Mouse (Mus musculus): ENCODE measurements around the gene Cd38.
A peak's percentile ranks its signal among the peaks of the same experiment; 100 is the strongest.

Gene Cd38

DNA sequence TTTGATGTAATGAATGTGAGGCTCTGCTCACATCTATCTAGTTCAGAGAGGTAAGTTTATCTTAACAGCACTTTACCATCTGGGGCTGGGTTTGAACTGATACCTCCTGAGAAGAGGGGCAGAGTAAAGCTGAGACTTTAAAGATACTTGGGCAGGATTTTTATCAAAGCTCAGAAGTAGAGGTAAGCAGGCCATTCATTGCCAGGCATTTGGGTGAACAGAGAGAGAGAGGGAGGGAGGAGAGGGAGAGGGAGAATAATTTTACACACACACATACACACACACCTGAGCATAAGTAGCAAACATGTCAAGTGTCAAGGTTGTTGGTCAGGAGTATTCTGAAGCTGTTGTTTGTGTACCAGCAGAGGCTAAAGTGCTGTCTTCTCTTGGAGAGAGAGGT lies at the start of gene Cd38:
Gene Cd38 (plus strand): TSS at position 301 of the 400 bp plus-strand sequence.
- DNase-seq, result no peak

- no peak for DNase-seq
Observed at GRCm38 (mm10) chr5:43818695-43819094, 49.7 kb upstream of the Cd38 start, which contains the start of gene Bst1. Gene Bst1 (plus strand): TSS chr5:43818885.

DNA sequence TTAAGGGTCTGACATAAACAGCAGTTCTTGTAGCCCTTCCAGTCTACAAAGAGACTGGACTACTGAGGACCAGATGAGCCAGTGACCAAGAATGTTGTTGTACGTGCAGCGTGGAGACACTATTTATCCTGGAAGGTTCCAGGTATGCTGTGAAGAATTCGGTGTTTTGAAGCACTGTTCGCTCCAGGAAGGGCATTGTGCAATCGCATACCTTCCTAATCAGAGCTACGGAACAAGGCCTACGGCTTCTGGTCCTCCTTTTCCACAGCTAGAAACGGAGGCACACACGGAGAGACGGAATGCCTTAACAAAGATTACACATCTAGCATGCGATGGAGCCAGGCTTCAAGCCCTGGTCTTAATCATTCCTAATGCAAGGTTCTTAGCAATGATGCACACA lies 47.6 kb upstream of the Cd38 start:
- DNase-seq, result no peak

DNA sequence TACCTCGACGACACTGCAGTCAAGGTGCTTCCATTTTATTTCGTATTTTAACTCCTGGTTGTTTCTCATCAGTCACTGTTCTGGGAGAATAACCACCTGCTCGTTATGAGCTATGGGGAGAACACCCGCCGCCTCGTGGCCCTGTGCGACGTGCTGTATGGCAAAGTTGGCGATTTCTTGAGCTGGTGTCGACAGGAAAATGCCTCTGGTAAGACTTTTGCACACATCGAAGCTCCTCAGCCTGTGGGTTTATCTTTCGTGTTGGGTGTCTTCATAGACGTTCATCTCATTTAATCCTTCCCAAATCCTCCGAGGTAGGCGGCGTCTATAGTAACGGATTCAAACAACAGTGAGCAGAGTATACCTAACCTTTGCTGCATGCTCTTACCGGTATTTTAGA lies 46.8 kb upstream of the Cd38 start, which contains the start of gene Fbxl5:
Gene Fbxl5 (minus strand): TSS at position 101 of the 400 bp plus-strand sequence.
- no peak for DNase-seq

DNA sequence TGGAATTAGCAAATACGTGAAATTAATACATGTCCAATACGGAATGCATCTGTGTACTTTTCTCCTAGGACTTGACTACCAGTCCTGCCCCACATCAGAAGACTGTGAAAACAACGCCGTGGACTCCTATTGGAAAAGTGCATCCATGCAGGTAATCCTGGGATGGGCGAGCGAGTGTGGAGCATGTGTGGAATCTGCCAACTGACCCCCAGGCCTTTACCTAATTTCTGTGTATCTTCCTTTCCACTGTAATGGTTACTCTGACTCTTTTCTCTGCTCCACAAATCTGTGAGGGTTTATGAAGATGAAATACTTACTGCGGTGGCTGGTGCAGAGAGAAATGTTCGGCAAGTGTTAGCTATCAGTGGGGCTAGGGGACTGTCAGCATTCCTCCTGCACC lies 46.2 kb upstream of the Cd38 start:
- DNase-seq, result no peak

- no peak for DNase-seq
Observed at GRCm38 (mm10) chr5:43822824-43823223, 45.5 kb upstream of the Cd38 start.

DNA sequence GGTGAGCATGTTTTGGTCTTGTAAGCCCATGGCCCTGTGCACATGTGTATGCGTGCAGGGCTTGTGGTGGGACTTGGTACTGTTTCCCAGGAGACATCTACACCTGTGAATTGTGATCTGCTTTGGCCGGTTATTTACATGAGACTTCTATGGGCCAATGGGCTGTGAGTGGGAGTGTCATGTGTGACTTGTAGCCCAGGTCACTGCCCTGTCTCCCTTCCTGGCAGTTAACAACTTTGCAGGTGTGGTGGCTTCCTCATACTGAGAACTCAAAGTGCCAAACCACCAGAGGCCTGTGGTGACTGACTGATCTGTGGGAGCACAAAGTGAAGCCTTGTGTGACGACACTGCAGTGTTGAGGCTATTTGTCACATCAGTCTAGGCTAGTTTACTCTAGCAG lies 43.8 kb upstream of the Cd38 start:
- no peak for DNase-seq

- DNase-seq, result no peak
Observed at GRCm38 (mm10) chr5:43826883-43827282, 41.5 kb upstream of the Cd38 start.

DNA sequence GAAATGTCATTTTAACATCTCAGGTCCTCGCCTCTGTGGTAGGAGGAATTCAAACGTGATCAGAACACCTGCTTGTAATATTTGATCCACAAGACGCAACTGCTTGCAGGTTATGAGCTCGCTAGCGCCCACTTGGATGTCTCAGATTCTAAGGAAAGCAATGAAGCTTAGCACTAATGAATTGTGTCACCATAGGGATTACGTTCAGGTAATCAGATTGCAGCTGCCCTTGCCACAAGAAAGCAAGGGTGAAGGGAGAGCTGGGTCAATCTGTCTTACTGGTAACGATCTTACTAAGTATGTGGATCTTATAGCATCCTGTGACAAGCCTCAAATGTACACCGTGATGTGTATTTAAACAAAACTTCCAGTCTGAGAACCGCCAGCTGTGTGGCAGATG lies 41.0 kb upstream of the Cd38 start:
- no peak for DNase-seq

GRCm38 (mm10) chr5:43836590-43836989 lies 31.8 kb upstream of the Cd38 start:
- no peak for DNase-seq

DNA sequence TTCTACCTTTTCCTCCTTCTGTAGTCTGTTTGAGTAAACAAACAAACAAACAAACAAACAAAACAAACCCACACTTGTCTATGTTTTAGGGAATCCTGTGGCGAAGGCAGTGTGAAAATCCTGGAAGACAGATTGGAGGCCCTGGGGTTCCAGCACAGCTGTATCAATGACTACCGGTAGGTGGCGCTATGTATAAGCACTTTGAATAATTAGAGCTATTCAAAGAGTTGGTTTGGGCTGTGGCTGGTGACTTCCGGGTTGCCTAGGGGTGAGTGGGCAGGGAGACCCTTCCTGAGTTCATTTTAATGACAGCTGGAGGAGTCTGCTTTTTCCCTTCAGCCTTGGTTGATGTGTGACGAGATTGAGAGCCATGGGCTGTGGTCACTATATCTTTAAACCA lies 31.0 kb upstream of the Cd38 start:
- peak; percentile 74 for DNase-seq

- DNase-seq, result peak; percentile 71
Observed at GRCm38 (mm10) chr5:43841144-43842010, 27.0 kb upstream of the Cd38 start.

DNA sequence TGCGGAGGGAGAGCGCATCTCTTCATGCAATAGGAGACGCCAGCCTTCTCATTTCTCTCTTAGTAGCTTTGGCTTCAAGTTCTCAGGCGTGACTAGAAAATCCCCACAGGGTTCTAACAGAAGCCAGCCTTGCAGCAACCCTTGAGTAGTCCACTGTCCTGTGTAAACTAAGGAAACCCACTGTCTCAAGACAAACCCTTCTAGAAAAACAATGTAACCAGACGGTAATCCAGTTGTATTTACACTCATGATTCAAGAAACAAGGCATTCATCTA lies 26.4 kb upstream of the Cd38 start:
- DNase-seq, result no peak

DNA sequence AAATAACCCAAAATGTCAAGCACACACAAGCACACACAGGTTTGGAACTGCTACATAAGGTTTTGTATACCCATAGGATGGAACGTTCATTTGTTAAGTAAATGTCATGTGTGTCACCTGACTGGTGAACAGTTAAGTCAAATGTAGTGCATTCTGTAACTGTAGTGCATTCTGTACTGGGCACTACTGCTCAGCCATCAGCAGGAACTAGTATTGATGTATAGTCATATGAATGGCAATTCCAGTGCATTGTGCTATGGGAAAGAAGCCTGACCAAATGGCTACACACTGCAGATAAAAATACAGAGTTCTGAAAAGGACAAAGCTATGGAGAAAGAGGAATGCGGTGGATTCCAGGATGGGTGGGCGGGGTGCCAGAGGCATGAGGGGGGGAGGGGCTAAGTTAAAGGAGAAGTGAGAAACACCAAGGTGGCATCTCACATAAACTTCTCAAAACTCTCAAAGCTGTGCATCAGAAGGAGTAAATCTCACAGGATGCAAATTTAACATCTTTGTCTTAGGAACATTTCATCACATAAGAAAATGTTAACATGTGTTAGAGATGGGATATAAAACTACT lies 25.7 kb upstream of the Cd38 start:
- no peak for DNase-seq

GRCm38 (mm10) chr5:43845083-43845482 lies 23.3 kb upstream of the Cd38 start:
- no peak for DNase-seq

GRCm38 (mm10) chr5:43845646-43846045 lies 22.7 kb upstream of the Cd38 start:
- DNase-seq, result no peak

DNA sequence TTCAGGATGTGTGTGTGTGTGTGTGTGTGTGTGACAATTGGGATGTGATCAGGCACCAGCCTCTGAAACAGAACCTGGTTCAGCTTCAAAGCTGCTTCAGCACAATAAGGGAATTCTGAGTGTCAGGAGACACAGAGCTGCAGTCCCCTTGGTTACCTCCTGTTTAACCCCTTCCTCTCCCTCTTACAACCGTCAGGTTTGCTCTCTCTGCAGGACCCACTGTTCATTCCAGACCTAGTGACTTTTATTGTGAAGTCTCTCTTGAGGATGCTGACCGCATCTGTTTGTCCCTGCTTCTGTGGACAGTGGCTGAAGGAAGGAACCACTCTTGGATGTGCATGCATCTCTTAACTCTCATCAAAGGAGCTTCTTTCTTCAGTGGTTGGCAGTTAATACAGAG lies 22.1 kb upstream of the Cd38 start:
- DNase-seq, result peak; percentile 14

GRCm38 (mm10) chr5:43847555-43847954 lies 20.8 kb upstream of the Cd38 start:
- no peak for DNase-seq

DNA sequence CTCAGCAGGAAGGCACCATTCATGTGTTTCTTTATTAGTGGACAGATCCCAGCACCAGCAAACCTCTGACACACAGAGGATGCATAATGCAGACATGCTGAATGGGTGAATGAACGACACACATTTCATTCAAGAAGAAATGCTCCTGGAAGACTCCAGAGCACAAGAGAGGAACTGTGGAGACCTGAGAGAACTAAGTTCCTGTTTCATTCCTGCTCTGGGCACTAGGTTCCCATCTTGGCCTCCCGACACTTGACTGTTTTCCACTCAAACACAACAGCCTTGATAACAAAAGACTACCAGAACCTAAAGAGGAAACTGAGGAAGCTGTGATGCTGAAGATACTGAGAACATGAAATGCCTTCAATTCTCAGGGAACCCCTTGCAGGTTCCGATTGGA lies 20.1 kb upstream of the Cd38 start:
- no peak for DNase-seq

DNA sequence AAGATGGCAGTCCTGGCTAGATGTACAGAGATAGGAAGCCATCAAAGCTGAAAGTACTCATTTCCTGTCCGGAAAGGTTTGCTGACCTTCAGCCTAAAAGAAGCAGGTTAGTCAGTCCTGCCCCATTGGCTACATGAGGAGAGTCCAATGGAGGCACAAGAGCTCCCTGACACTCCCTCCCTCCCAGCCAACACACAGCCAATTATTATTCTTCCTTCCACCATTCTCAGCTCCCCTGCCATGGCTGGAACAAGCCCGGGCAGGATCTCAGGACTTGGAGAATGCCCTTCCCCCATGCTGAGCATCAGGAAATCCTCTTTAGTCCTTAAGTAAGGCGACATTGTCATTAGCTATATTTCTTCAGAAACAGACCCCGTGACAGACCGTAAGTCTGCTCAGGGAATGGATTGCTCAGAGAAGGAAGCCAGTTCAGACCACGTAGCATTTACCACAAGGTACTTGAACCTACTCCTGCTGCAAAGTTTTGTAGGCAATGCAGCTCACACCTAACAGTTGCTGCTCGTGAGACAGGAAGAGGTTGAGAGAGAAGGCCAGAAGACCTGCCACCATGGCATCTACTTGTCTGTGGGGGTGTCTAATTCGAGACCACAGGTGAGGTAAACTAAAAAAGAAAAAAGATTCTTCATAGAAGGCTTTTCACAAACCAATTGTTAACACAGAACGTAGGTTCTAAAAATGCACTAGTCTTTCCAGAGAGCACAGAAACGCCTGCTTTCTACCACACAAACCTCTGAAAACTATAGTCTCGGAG lies 15.1 kb upstream of the Cd38 start:
- DNase-seq, result peak; percentile 25

GRCm38 (mm10) chr5:43853868-43854488 lies 14.4 kb upstream of the Cd38 start:
- no peak for DNase-seq

DNA sequence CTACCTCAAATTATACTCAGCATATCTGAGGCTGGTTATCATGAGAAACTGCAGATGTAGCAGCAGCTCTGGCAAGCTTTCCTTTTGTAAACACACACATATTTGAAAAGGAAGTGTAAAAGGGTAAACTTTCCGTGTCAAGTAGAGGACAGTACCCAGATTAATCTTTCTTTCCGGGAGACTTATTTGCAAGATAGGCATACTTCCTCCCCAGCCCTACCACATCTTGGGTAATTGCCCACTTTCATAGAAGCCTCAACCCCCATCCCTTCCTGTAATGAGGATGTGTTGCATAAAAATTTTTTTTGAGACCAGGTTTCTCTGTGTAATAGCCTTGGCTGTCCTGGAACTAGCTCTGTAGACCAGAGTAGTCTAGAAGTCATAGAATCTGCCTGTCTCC lies 12.6 kb upstream of the Cd38 start:
- no peak for DNase-seq

GRCm38 (mm10) chr5:43859663-43860062 lies 8.7 kb upstream of the Cd38 start:
- no peak for DNase-seq

- no peak for DNase-seq
Observed at GRCm38 (mm10) chr5:43860096-43860495, 8.3 kb upstream of the Cd38 start.
